Mouse (Mus musculus): ENCODE data around the gene Drc7. TPM values are rescaled to one million over a fixed set of nuclear protein-coding genes. Genes with fewer than 3 reads are reported as not detected.

Gene Drc7
- polyA plus RNA-seq, 1 experiment = 2.6 TPM

- Histone ChIP-seq H3K27ac (ENCODE audit: control insufficient read depth, insufficient read depth, low read length) (no peak overlapping the region), H3K4me1 (replicated peaks; ENCODE audit: control insufficient read depth, insufficient read depth, low read length) (peaks cover 17% of the 10 kb centered on the region), H3K27me3 (ENCODE audit: control insufficient read depth, insufficient read depth, low read length) (no peaks in the 10 kb centered on the region), H3K36me3 (ENCODE audit: control insufficient read depth, insufficient read depth, low read length) (no peaks in the 10 kb centered on the region), H3K4me3 (ENCODE audit: control insufficient read depth, insufficient read depth, low read length) (no peak overlapping the region)
- TF ChIP-seq POLR2A (IDR thresholded peaks at IDR 0.05; ENCODE audit: control insufficient read depth, extremely low read depth, insufficient read depth, low read length, poor library complexity) (no peak), CTCF (IDR thresholded peaks at IDR 0.05; ENCODE audit: borderline replicate concordance, control insufficient read depth, extremely low read depth, insufficient read depth, low read length, poor library complexity) (no peak)
- DNase-seq = no peak
- WGBS = 81% methylated on average over 6 of the region's 6 CpGs
Measured at GRCm38 (mm10) chr8:95054438-95054837, 465 bp upstream of the Drc7 start.

GRCm38 (mm10) chr8:95056414-95056813 is 1.5 kb downstream of the Drc7 start:
- Histone ChIP-seq H3K36me3 (ENCODE audit: control insufficient read depth, insufficient read depth, low read length) (no peaks in the 10 kb centered on the region), H3K27ac (ENCODE audit: control insufficient read depth, insufficient read depth, low read length) (no peak overlapping the region), H3K27me3 (ENCODE audit: control insufficient read depth, insufficient read depth, low read length) (no peaks in the 10 kb centered on the region), H3K4me1 (replicated peaks; ENCODE audit: control insufficient read depth, insufficient read depth, low read length) (peaks cover 17% of the 10 kb centered on the region), H3K4me3 (ENCODE audit: control insufficient read depth, insufficient read depth, low read length) (no peak overlapping the region)
- no peak for DNase-seq
- no peak for TF ChIP-seq CTCF (IDR thresholded peaks at IDR 0.05; ENCODE audit: borderline replicate concordance, control insufficient read depth, extremely low read depth, insufficient read depth, low read length, poor library complexity)
- TF ChIP-seq POLR2A (IDR thresholded peaks at IDR 0.05; ENCODE audit: control insufficient read depth, extremely low read depth, insufficient read depth, low read length, poor library complexity) = no peak
- WGBS = 21% methylated on average over 5 of the region's 5 CpGs

- no peak for TF ChIP-seq CTCF (IDR thresholded peaks at IDR 0.05; ENCODE audit: borderline replicate concordance, control insufficient read depth, extremely low read depth, insufficient read depth, low read length, poor library complexity)
- no peak for TF ChIP-seq POLR2A (IDR thresholded peaks at IDR 0.05; ENCODE audit: control insufficient read depth, extremely low read depth, insufficient read depth, low read length, poor library complexity)
- Histone ChIP-seq H3K27ac (ENCODE audit: control insufficient read depth, insufficient read depth, low read length) (no peak overlapping the region), H3K4me3 (ENCODE audit: control insufficient read depth, insufficient read depth, low read length) (no peak overlapping the region), H3K36me3 (ENCODE audit: control insufficient read depth, insufficient read depth, low read length) (no peaks in the 10 kb centered on the region), H3K27me3 (ENCODE audit: control insufficient read depth, insufficient read depth, low read length) (no peaks in the 10 kb centered on the region), H3K4me1 (replicated peaks; ENCODE audit: control insufficient read depth, insufficient read depth, low read length) (peaks cover 17% of the 10 kb centered on the region)
- DNase-seq = no peak
- 8% methylated on average over 6 of the region's 6 CpGs for WGBS
Measured at GRCm38 (mm10) chr8:95058661-95059060, 3.8 kb downstream of the Drc7 start.

DNA sequence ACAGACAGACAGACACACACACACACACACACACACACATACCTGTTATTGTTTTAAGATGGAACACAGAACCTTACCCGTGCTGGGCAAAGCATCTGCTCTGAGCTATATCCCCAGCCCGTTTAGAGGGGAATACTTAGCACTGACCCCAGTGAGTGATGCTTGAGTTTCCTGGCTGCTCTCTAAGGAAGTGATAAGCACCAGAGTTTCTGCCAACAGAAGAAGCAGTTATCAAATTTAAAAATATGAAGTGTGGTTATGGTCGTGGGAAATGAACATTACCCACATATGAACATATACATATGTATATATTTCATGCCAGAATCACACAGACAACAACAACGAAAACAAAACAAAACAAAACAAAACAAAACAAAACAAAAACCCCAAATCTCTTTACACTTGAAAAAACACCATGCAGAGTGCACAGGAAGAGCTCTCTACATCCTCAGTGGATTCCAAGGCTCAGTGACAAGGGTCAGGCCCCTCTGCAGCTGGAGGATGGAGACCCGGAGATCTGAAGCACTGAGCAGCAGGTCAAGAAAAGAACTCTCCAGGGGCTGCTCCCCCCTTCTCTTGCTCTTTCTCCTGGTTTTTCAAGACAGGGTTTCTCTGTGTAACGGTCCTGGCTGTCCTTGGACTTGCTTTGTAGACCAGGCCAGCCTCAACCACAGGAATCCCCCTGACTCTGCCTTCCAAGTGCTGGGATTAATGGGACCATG is 5.1 kb downstream of the Drc7 start:
- DNase-seq = no peak
- Histone ChIP-seq H3K4me3 (ENCODE audit: control insufficient read depth, insufficient read depth, low read length) (no peak overlapping the region), H3K27me3 (ENCODE audit: control insufficient read depth, insufficient read depth, low read length) (no peaks in the 10 kb centered on the region), H3K4me1 (replicated peaks; ENCODE audit: control insufficient read depth, insufficient read depth, low read length) (peaks cover 17% of the 10 kb centered on the region), H3K27ac (ENCODE audit: control insufficient read depth, insufficient read depth, low read length) (no peak overlapping the region), H3K36me3 (ENCODE audit: control insufficient read depth, insufficient read depth, low read length) (no peaks in the 10 kb centered on the region)
- TF ChIP-seq POLR2A (IDR thresholded peaks at IDR 0.05; ENCODE audit: control insufficient read depth, extremely low read depth, insufficient read depth, low read length, poor library complexity) = no peak
- no peak for TF ChIP-seq CTCF (IDR thresholded peaks at IDR 0.05; ENCODE audit: borderline replicate concordance, control insufficient read depth, extremely low read depth, insufficient read depth, low read length, poor library complexity)
- WGBS = 43% methylated on average over 6 of the region's 6 CpGs

DNA sequence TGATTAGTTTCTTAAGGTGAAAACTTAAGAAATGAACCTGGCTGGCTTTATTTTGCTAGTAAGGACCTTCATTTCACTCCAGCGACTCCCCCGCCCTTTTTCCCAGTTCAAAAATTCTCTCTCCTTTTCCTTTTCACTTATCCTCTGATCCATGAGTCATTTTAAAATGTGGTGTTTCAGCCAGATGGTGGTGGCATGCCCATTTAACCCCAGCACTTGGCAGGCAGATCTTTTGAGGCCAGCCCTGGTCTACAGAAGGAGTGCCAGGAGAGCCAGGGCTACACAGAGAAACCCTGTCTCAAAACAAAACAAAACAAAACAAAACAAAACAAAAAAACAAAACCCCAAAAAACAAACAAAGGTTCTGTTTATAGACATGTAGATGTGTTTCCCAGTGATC is 9.6 kb downstream of the Drc7 start:
- Histone ChIP-seq H3K36me3 (ENCODE audit: control insufficient read depth, insufficient read depth, low read length) (no peaks in the 10 kb centered on the region), H3K27me3 (ENCODE audit: control insufficient read depth, insufficient read depth, low read length) (no peaks in the 10 kb centered on the region), H3K4me1 (replicated peaks; ENCODE audit: control insufficient read depth, insufficient read depth, low read length) (peaks cover 3% of the 10 kb centered on the region), H3K27ac (ENCODE audit: control insufficient read depth, insufficient read depth, low read length) (no peak overlapping the region), H3K4me3 (ENCODE audit: control insufficient read depth, insufficient read depth, low read length) (no peak overlapping the region)
- no peak for DNase-seq
- 93% methylated on average over 2 of the region's 2 CpGs for WGBS
- TF ChIP-seq POLR2A (IDR thresholded peaks at IDR 0.05; ENCODE audit: control insufficient read depth, extremely low read depth, insufficient read depth, low read length, poor library complexity) = no peak

DNA sequence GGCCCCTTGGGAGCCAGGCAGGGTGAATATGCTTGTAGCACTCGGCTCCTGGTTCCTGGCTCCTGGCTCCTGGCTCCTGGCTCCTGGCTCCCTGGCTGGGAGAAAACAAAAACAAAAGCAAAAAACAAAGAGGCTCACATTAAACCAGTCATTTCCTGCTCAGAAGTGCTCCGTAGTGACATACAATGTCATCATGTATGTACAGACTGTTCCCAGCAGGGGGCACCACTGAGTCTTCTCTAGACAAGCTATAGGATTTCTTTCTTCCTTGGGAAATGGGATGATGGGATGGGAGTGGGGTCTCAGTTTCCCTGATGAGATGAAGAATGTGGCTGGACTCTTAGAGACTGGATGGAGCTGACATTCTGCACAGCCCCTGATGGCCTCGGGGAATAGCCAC is 12.7 kb downstream of the Drc7 start:
- TF ChIP-seq CTCF (IDR thresholded peaks at IDR 0.05; ENCODE audit: borderline replicate concordance, control insufficient read depth, extremely low read depth, insufficient read depth, low read length, poor library complexity) (no peak), POLR2A (IDR thresholded peaks at IDR 0.05; ENCODE audit: control insufficient read depth, extremely low read depth, insufficient read depth, low read length, poor library complexity) (no peak)
- 56% methylated on average over 3 of the region's 3 CpGs for WGBS
- no peak overlapping the region for H3K4me3 ChIP-seq (ENCODE audit: control insufficient read depth, insufficient read depth, low read length)
- DNase-seq = peak; percentile 78
- H3K36me3 ChIP-seq (ENCODE audit: control insufficient read depth, insufficient read depth, low read length) = no peaks in the 10 kb centered on the region
- H3K4me1 ChIP-seq (replicated peaks; ENCODE audit: control insufficient read depth, insufficient read depth, low read length) = peaks cover 3% of the 10 kb centered on the region
- no peaks in the 10 kb centered on the region for H3K27me3 ChIP-seq (ENCODE audit: control insufficient read depth, insufficient read depth, low read length)
- H3K27ac ChIP-seq (ENCODE audit: control insufficient read depth, insufficient read depth, low read length) = no peak overlapping the region

DNA sequence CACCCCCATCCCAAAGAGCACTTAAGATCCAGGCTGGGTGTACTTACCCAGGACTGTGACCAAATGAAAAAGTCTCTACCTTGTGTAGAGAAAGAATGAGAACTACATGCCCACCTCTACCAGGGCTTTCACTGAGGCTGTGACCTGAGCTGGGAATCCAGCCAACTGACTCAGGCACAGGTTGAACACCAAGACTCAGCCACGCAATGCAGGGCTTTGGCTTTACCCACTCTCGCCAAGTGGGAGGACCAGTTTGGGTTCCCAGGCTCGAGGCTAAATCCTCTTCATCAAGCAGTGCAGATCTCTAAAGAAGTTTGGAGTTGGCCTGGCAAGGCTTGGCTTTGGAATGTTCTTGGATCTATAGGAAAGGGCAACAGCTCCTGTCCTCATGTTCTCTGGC is 20.6 kb downstream of the Drc7 start:
- H3K36me3 ChIP-seq (ENCODE audit: control insufficient read depth, insufficient read depth, low read length) = no peaks in the 10 kb centered on the region

More for the DNA sequence above, 20.6 kb downstream of the Drc7 start:
- 81% methylated on average over 3 of the region's 3 CpGs for WGBS
- Histone ChIP-seq H3K27ac (ENCODE audit: control insufficient read depth, insufficient read depth, low read length) (no peak overlapping the region), H3K27me3 (ENCODE audit: control insufficient read depth, insufficient read depth, low read length) (no peaks in the 10 kb centered on the region), H3K4me3 (ENCODE audit: control insufficient read depth, insufficient read depth, low read length) (no peak overlapping the region), H3K4me1 (replicated peaks; ENCODE audit: control insufficient read depth, insufficient read depth, low read length) (no peaks in the 10 kb centered on the region)
- no peak for TF ChIP-seq CTCF (IDR thresholded peaks at IDR 0.05; ENCODE audit: borderline replicate concordance, control insufficient read depth, extremely low read depth, insufficient read depth, low read length, poor library complexity)
- TF ChIP-seq POLR2A (IDR thresholded peaks at IDR 0.05; ENCODE audit: control insufficient read depth, extremely low read depth, insufficient read depth, low read length, poor library complexity) = no peak
- DNase-seq = no peak
